Mouse (Mus musculus) left cerebral cortex, postnatal 14 days (tissue): ENCODE results near the gene Mtf1. TPM values are rescaled to one million over a fixed set of nuclear protein-coding genes. Genes with fewer than 3 reads are reported as not detected.

Experiments
- DNase-seq, 2 experiments: peaks; one replicate each; pipeline ENCODE4 v3.0.0; 2021 to 2022; ENCODE audit warnings: low spot score in 2 of 2, mixed read lengths in 1 of 2
- intact Hi-C: fragments of 180-260 bp; cut with DNase I; formaldehyde crosslinking; loops from one replicate; pipeline ENCODE4 v1.15.1; 2025
- total RNA-seq, 2 experiments: library from RNA; stranded (reverse); gene quantifications; 2 replicates each; pipeline ENCODE4 v1.2.3; 2021

Mtf1 gene
- total RNA-seq, 2 experiments from 2014 or later = 24.5 to 25.8 TPM

DNA sequence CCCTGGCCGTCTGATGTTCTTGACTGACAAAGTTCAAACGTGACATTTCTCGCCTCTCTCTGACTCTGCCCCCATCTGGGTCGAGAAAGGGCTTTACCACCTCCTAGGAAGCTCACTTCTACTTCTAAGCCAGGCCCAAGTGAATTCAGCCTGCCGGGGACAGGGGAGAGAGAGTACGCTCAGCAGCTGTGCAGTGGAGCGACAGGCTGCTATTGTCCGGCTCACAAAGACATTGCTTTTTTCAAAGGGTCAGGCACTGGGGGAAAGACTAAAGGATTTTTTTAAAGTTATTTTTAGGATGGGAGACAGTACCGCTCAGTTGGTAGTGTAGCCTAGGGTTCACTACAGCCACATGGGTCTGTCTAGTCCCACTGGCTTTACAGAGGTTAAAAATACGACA, 96.5 kb downstream of the Mtf1 start:
- DNase-seq = no peak
- intact Hi-C loops = no loop called here

Other genes with a start within 250 kb of the Mtf1 start
- gene 3100002H09Rik, start 191.3 kb upstream of the Mtf1 start, total RNA-seq = under 1 TPM; 0.40 to 0.55 TPM
- 10 to 100 TPM; 29.9 to 30.1 TPM for gene Pou3f1, start 145.3 kb upstream of the Mtf1 start, total RNA-seq
- gene Utp11, start 108.5 kb upstream of the Mtf1 start, total RNA-seq = 10 to 100 TPM; 14.1 to 14.3 TPM
- gene Fhl3, start 101.4 kb upstream of the Mtf1 start, total RNA-seq = 1 to 10 TPM; 3.8 to 4.2 TPM
- 10 to 100 TPM; 31.1 to 32.2 TPM for gene Sf3a3, start 87.3 kb upstream of the Mtf1 start, total RNA-seq
- gene Inpp5b, start 60.3 kb upstream of the Mtf1 start, total RNA-seq = 10 to 100 TPM; 35.3 to 42.5 TPM
- gene Yrdc, start 48.6 kb downstream of the Mtf1 start, total RNA-seq = 10 to 100 TPM; 29.6 to 29.7 TPM
- gene 1110065P20Rik, start 49.1 kb downstream of the Mtf1 start, total RNA-seq = 10 to 100 TPM; 88.7 to 91.2 TPM
- 10 to 100 TPM; 51.1 to 55.7 TPM for gene Maneal, start 60.1 kb downstream of the Mtf1 start, total RNA-seq
- 10 to 100 TPM; 32.4 to 34.4 TPM for gene Epha10, start 78.8 kb downstream of the Mtf1 start, total RNA-seq
- 10 to 100 TPM; 15.0 to 17.6 TPM for gene 9930104L06Rik, start 134.9 kb downstream of the Mtf1 start, total RNA-seq
- gene Cdca8, start 137.2 kb downstream of the Mtf1 start, total RNA-seq = 1 to 10 TPM; 2.8 TPM
- gene Rspo1, start 184.3 kb downstream of the Mtf1 start, total RNA-seq = 1 to 10 TPM; 4.4 to 4.8 TPM
- 10 to 100 TPM; 68.8 to 70.7 TPM for gene Gnl2, start 214.5 kb downstream of the Mtf1 start, total RNA-seq